Mouse (Mus musculus): ENCODE measurements at regions not wholly inside any gene's neighbourhood (a gene's known extent, or its start where the extent isn't known, plus 50 kb on each side); places are given as distances from the start of the nearest gene placed in this dataset.

GRCm38 (mm10) chrX:99415701-99416100 is 55.4 kb downstream of the Pja1 start:
- no peaks in the 10 kb centered on the region for H3K36me3 ChIP-seq (ENCODE audit: insufficient read depth, low read length)
- ATAC-seq (no peak), DNase-seq (ENCODE audit: low spot score) (no peak)
- H3K9ac ChIP-seq (replicated peaks; ENCODE audit: low read depth), result no peak overlapping the region
- TF ChIP-seq CTCF (IDR thresholded peaks at IDR 0.05) (no peak), EP300 (IDR thresholded peaks at IDR 0.05) (no peak)
- no peak overlapping the region for H3K4me2 ChIP-seq (replicated peaks; ENCODE audit: low read depth, low read length)
- no peak overlapping the region for H3K27ac ChIP-seq (ENCODE audit: low read length)
- no peaks in the 10 kb centered on the region for H3K4me1 ChIP-seq (ENCODE audit: insufficient read depth, low read depth, low read length)
- WGBS, result 46% methylated on average over 5 of the region's 5 CpGs
- H3K27me3 ChIP-seq (replicated peaks; ENCODE audit: insufficient read depth, low read length), result no peaks in the 10 kb centered on the region
- no peak overlapping the region for H3K4me3 ChIP-seq (ENCODE audit: low read depth, low read length)
- no peaks in the 10 kb centered on the region for H3K9me3 ChIP-seq (ENCODE audit: low read length)

GRCm38 (mm10) chrX:99410942-99411341 is 60.1 kb downstream of the Pja1 start:
- no peaks in the 10 kb centered on the region for H3K4me1 ChIP-seq (ENCODE audit: insufficient read depth, low read depth, low read length)
- WGBS, result 40% methylated on average over 3 of the region's 3 CpGs

GRCm38 (mm10) chrX:99409858-99410257 is 61.2 kb downstream of the Pja1 start:
- DNase-seq (ENCODE audit: low spot score) (no peak), ATAC-seq (no peak)
- Histone ChIP-seq H3K9me3 (ENCODE audit: low read length) (no peaks in the 10 kb centered on the region), H3K9ac (replicated peaks; ENCODE audit: low read depth) (no peak overlapping the region), H3K27ac (ENCODE audit: low read length) (no peak overlapping the region), H3K36me3 (ENCODE audit: insufficient read depth, low read length) (no peaks in the 10 kb centered on the region), H3K4me3 (ENCODE audit: low read depth, low read length) (no peak overlapping the region), H3K4me2 (replicated peaks; ENCODE audit: low read depth, low read length) (no peak overlapping the region), H3K27me3 (replicated peaks; ENCODE audit: insufficient read depth, low read length) (no peaks in the 10 kb centered on the region), H3K4me1 (ENCODE audit: insufficient read depth, low read depth, low read length) (no peaks in the 10 kb centered on the region)
- 49% methylated on average over 7 of the region's 10 CpGs for WGBS
- TF ChIP-seq CTCF (IDR thresholded peaks at IDR 0.05) (no peak), EP300 (IDR thresholded peaks at IDR 0.05) (no peak)

More at GRCm38 (mm10) chrX:99410942-99411341, 60.1 kb downstream of the Pja1 start:
- DNase-seq (ENCODE audit: low spot score) (peak; percentile 25), ATAC-seq (peak; percentile 48)
- no peak for TF ChIP-seq EP300 (IDR thresholded peaks at IDR 0.05)
- TF ChIP-seq CTCF (IDR thresholded peaks at IDR 0.05), result no peak
- Histone ChIP-seq H3K36me3 (ENCODE audit: insufficient read depth, low read length) (no peaks in the 10 kb centered on the region), H3K4me2 (replicated peaks; ENCODE audit: low read depth, low read length) (no peak overlapping the region), H3K9ac (replicated peaks; ENCODE audit: low read depth) (no peak overlapping the region), H3K9me3 (ENCODE audit: low read length) (no peaks in the 10 kb centered on the region), H3K27ac (ENCODE audit: low read length) (no peak overlapping the region), H3K27me3 (replicated peaks; ENCODE audit: insufficient read depth, low read length) (no peaks in the 10 kb centered on the region), H3K4me3 (ENCODE audit: low read depth, low read length) (no peak overlapping the region)

- no peak overlapping the region for H3K9ac ChIP-seq (replicated peaks; ENCODE audit: low read depth)
- no peaks in the 10 kb centered on the region for H3K9me3 ChIP-seq (ENCODE audit: low read length)
- WGBS, result 65% methylated on average over 5 of the region's 5 CpGs
- DNase-seq (ENCODE audit: low spot score), result no peak
- no peak overlapping the region for H3K27ac ChIP-seq (ENCODE audit: low read length)
- no peak for ATAC-seq
- H3K36me3 ChIP-seq (ENCODE audit: insufficient read depth, low read length), result no peaks in the 10 kb centered on the region
- H3K4me3 ChIP-seq (ENCODE audit: low read depth, low read length), result no peak overlapping the region
- no peaks in the 10 kb centered on the region for H3K27me3 ChIP-seq (replicated peaks; ENCODE audit: insufficient read depth, low read length)
- no peak overlapping the region for H3K4me2 ChIP-seq (replicated peaks; ENCODE audit: low read depth, low read length)
- H3K4me1 ChIP-seq (ENCODE audit: insufficient read depth, low read depth, low read length), result no peaks in the 10 kb centered on the region
- TF ChIP-seq EP300 (IDR thresholded peaks at IDR 0.05) (no peak), CTCF (IDR thresholded peaks at IDR 0.05) (no peak)
Measured at GRCm38 (mm10) chrX:99409331-99409730, 61.7 kb downstream of the Pja1 start.

GRCm38 (mm10) chrX:99408804-99409203 is 62.3 kb downstream of the Pja1 start:
- no peak overlapping the region for H3K27ac ChIP-seq (ENCODE audit: low read length)
- TF ChIP-seq EP300 (IDR thresholded peaks at IDR 0.05) (no peak), CTCF (IDR thresholded peaks at IDR 0.05) (no peak)
- no peak overlapping the region for H3K4me3 ChIP-seq (ENCODE audit: low read depth, low read length)
- H3K4me1 ChIP-seq (ENCODE audit: insufficient read depth, low read depth, low read length), result no peaks in the 10 kb centered on the region
- H3K36me3 ChIP-seq (ENCODE audit: insufficient read depth, low read length), result no peaks in the 10 kb centered on the region
- H3K9ac ChIP-seq (replicated peaks; ENCODE audit: low read depth), result no peak overlapping the region
- H3K4me2 ChIP-seq (replicated peaks; ENCODE audit: low read depth, low read length), result no peak overlapping the region
- no peaks in the 10 kb centered on the region for H3K27me3 ChIP-seq (replicated peaks; ENCODE audit: insufficient read depth, low read length)
- DNase-seq (ENCODE audit: low spot score) (no peak), ATAC-seq (no peak)
- WGBS, result 75% methylated on average over 6 of the region's 6 CpGs
- no peaks in the 10 kb centered on the region for H3K9me3 ChIP-seq (ENCODE audit: low read length)

- no peaks in the 10 kb centered on the region for H3K27me3 ChIP-seq (replicated peaks; ENCODE audit: insufficient read depth, low read length)
Measured at GRCm38 (mm10) chrX:99405843-99406242, 65.2 kb downstream of the Pja1 start.

More at GRCm38 (mm10) chrX:99405843-99406242, 65.2 kb downstream of the Pja1 start:
- no peaks in the 10 kb centered on the region for H3K36me3 ChIP-seq (ENCODE audit: insufficient read depth, low read length)
- H3K9me3 ChIP-seq (ENCODE audit: low read length), result no peaks in the 10 kb centered on the region
- TF ChIP-seq EP300 (IDR thresholded peaks at IDR 0.05), result no peak
- no peak for TF ChIP-seq CTCF (IDR thresholded peaks at IDR 0.05)
- DNase-seq (ENCODE audit: low spot score), result no peak
- H3K9ac ChIP-seq (replicated peaks; ENCODE audit: low read depth), result no peak overlapping the region
- no peak overlapping the region for H3K4me3 ChIP-seq (ENCODE audit: low read depth, low read length)
- ATAC-seq, result no peak
- no peaks in the 10 kb centered on the region for H3K4me1 ChIP-seq (ENCODE audit: insufficient read depth, low read depth, low read length)
- 43% methylated on average over 8 of the region's 8 CpGs for WGBS
- no peak overlapping the region for H3K4me2 ChIP-seq (replicated peaks; ENCODE audit: low read depth, low read length)
- H3K27ac ChIP-seq (ENCODE audit: low read length), result no peak overlapping the region
